Mouse (Mus musculus) adrenal gland, adult 18-20 months (tissue): ENCODE results near the gene Nfkbie. TPM values are rescaled to one million over a fixed set of nuclear protein-coding genes. Genes with fewer than 3 reads are reported as not detected.

Experiments
- DNase-seq, 2 experiments: peaks; one replicate each; pipeline ENCODE4 v3.0.0; 2021 to 2022; ENCODE audit warnings: low spot score in 2 of 2
- total RNA-seq, 2 experiments: library from RNA; stranded (reverse); gene quantifications; 1 replicate in 1 of 2; 2 replicates in 1 of 2; pipeline ENCODE4 v1.2.3; 2021

The Nfkbie gene
- total RNA-seq, 2 experiments from 2014 or later, result 2.7 to 3.5 TPM

GRCm38 (mm10) chr17:45578843-45579242 lies 23.3 kb downstream of the Nfkbie start:
- no peak for DNase-seq

GRCm38 (mm10) chr17:45579554-45579953 lies 24.1 kb downstream of the Nfkbie start:
- no peak for DNase-seq

GRCm38 (mm10) chr17:45580958-45581477 lies 25.5 kb downstream of the Nfkbie start:
- no peak for DNase-seq

GRCm38 (mm10) chr17:45581567-45581983 lies 26.1 kb downstream of the Nfkbie start:
- peak; percentile 61 to 65 for DNase-seq

DNA sequence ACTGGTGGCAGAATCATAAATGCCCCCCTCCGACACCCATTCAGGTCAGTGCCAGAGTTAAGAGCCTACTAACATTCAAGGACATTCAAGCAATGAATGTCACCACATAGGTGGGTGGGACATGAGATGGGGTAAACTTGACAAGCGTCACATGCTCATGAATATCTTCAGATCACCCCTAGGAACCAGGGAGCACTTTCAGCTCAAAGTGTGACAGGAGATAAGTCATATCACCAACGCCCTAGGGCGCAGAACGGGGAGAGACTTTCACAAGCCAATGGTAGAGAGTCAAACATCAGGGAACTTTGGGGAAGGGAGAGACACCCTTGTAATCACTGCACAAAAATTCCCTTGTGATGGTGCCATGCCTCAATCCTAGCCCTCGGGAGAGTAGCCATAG lies 26.7 kb downstream of the Nfkbie start:
- DNase-seq, result no peak

GRCm38 (mm10) chr17:45582715-45583355 lies 27.3 kb downstream of the Nfkbie start:
- no peak for DNase-seq

GRCm38 (mm10) chr17:45584096-45584896 lies 28.8 kb downstream of the Nfkbie start:
- DNase-seq, result peak; percentile 54 to 73

- peak; percentile 78 for DNase-seq
These were observed 29.6 kb downstream of the Nfkbie start for GRCm38 (mm10) chr17:45584939-45585678.

DNA sequence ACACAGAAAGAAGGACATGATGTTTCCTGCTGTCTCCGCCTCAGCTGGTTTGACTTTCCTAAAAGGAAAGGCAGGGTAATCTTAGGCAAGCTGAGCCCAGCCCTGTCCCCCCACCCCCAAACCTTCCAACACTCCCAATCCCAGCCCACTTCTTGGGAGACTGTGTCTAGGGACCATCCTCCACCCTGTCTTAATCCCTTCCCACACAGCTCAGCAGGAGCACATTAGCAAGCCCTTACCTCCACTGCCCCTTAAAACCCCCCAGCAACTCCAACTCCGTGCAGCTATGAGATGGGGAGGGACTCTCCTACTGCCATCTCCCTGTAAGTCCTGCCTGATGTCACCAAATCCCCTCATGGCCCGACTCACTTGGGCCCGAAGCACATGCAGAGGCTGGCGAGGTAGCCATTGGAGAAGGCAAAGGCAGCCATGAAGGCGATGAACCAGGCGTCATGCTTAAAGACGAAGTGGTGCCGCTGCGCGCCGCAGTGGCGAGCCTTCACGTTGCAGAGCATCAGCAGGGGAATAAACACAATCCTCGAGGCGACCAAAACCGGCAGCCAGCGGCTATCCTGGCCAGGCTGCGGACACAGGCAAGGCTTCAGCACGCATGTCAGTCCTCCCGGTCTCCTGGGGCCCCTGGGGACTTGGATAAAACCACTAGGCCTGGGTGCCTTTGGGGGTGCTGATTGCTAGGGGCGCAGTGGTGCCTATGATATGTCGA lies 30.4 kb downstream of the Nfkbie start:
- no peak for DNase-seq

DNA sequence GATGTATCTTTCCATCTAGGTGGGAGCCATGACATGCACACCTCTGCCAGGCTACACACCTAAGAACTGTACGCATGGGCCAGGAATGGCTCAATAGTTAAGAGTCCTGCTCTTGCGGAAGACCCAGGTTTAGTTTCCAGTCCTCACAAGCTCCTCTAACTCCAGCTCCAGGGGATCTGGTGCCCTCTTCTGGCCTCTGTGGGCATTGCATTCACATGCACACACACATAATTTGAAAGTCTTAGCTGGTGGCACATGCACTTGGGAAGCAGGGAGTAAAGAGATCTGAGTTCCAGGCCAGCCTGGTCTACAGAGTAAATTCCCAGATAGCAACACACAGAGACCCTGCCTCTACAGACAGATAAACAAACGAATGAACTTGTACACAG lies 30.9 kb downstream of the Nfkbie start:
- no peak for DNase-seq

GRCm38 (mm10) chr17:45588370-45588769 lies 32.9 kb downstream of the Nfkbie start:
- DNase-seq, result no peak

DNA sequence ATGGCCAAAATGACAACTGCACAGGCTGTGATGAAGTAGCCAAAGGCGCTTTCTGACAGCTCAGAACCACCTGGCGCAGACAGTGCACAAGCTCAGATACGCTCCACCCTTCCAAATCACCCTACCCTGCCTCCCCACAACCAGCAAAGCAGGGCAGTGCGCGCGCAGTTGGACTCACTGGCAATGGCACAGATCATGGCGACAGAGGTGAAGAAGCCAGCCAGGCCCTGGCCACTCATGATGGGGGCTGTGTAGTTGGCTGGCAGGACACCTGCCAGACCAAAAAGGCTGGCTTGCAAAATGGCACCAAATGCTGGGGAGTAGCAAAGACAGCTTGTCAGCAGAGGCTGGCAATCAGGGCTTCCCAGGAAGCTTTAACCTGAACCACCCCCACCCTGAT lies 33.7 kb downstream of the Nfkbie start:
- no peak for DNase-seq

- DNase-seq, result peak in 1 of 2 experiments; percentile 51
These were observed 34.3 kb downstream of the Nfkbie start for GRCm38 (mm10) chr17:45589844-45590243.

DNA sequence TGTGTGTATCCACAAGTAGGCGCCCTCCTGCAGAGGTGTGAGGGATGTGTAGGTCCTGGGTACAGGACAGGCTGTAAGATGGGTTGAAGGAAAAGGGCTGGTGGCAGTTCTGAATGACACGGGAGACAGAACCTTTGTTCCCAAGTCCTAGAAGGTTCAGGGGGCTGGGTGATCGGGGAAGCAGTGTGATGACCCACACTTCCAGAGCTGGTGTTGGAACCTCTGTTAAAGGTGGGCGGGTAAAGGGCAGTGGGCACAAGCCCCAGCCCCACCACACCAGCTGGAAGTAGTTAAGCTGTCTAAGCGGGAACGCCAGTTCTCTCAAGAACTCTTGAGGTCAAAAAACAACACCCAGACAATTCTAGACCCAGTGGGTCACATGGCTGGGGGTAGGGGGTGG lies 34.9 kb downstream of the Nfkbie start:
- no peak for DNase-seq

DNA sequence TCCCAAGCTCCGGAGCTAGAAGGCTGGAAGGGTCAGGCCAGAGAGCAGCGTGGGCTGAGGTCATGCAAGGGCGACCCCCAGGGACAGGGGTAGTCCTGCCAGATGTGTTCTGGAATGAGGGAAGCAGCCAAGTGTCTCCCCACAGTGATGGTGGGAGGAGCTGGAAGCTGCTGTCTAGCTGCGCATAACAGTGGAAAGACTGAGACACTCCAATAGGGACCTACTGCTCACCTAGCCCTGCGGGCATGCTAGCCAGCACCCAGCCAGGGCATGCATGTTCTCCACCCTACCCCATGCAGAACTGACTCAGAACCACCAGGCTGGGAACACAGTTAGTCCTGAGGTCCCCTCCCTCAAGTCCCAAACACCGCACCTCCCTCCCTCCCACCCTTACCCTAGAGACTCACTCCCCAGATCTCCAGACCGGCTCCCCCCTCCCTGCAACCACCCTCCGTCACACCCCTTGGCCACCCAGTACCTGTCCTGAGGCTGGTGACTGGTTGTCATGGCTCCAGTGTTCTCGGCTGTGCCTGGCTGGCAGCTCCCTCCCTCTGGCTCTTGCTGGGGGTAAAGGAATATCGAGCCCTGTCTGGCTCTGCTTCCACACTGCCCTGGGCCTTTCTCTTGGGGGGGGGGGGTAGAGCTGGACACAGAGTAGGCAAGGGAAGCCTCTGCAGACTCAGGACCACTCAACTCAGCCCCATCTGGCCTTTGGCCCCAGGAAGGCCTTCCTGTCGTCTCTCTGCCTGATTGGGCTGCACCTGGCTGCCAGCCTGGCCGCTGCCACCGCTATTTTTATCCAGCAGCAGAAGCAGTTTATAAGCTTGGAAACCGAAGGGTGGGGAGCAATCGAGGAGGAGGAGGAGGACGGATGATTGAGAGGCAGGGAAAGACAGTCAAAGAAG lies 36.5 kb downstream of the Nfkbie start:
- peak in 1 of 2 experiments; percentile 35 for DNase-seq

DNA sequence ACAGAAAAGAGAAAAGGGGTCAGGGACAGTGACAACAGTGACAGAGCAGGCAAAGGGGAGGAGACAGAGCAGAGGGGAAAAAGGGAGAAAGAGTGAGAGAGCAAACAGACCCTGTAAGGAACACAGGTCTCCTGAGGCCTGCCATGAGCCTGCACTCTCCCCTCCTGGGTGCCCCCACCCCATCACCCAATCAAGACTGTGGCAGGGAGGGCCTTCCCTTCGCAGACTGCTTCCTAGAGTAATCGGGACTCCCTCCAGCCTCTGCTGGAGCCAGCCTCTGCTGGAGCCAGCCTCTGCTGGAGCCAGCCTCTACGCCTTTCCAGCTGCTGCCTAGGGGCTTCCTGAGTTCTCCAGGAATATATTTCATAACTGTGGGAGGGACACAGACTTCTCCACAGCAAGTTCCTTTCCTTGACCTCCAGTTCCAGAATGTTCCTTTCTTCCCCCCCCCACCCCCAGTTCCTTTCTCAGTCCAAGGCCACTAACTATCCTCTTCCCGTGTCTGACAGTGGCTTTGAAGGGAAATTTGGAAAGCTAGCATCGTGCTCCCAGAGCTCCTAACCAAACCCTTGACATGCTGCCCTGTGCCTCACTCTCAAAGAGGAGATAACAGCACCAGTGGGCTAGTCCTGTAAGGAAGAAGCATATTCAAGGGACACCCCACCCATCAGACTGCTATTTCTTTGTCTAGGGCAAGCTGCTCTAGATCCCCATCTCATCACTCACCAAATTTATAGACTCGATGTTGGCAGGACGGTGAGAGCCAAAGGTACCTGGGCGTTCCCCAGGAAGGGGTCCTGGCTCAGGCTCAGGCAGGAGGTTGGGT lies 37.3 kb downstream of the Nfkbie start:
- DNase-seq, result peak in 1 of 2 experiments; percentile 53

- no peak for DNase-seq
These were observed 38.0 kb downstream of the Nfkbie start for GRCm38 (mm10) chr17:45593479-45593878.

DNA sequence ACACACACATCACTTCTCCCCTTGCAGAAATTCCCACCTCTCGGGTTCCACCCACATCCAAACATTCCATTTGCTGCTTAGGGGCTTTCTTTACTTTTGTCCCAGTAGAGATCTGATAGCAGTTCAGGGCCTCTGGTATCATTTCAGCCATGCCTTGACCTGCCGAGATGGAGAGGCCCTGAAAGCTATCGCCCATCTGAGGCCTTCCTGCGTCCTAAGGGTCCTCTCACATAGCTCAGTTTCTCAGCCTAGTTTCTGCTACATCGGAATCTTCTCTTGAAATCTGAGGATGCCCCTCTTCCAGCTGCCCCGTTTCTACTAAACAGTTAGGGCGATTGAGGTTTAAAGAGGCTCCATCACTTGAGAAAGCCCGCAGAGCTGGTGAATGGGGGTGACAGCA lies 38.7 kb downstream of the Nfkbie start:
- DNase-seq, result no peak
